Mouse (Mus musculus) heart, postnatal 10 days (tissue): ENCODE data around the gene Inafm2. TPM values are rescaled to one million over a fixed set of nuclear protein-coding genes. Genes with fewer than 3 reads are reported as not detected.

Experiments used
- DNase-seq, 2 experiments: peaks; one replicate each; pipeline ENCODE4 v3.0.0; 2021
- intact Hi-C: fragments of 180-260 bp; cut with DNase I; formaldehyde crosslinking; loops from one replicate; pipeline ENCODE4 v1.15.1; 2025
- total RNA-seq, 2 experiments: library from RNA; stranded (reverse); gene quantifications; 2 replicates each; pipeline ENCODE4 v1.2.3; 2021

The Inafm2 gene
- total RNA-seq, 2 experiments from 2014 or later = 27.4 to 37.4 TPM

- intact Hi-C loops = no loop called here
- DNase-seq = no peak
These were observed 21.7 kb upstream of the Inafm2 start for GRCm38 (mm10) chr2:118723693-118724486.

DNA sequence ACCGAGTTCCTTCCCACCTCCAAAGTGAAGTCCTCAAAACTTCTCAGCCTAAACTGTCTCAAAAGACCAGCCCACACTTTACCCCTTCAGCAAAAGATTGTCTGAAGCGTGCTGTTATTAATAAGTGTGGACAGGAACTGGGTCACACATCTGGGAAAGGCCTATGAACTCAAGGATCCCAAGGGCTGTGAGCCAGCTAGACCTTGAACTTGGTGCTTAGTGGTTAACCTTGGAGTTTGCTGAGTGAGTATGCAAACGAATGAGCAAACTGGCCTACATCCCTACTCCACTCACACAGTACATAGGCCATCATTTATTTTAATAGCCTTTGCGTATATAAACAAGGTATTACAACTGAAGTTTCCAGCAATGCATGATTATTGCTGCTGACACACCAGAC, 20.0 kb upstream of the Inafm2 start:
- intact Hi-C loops = no loop called here
- DNase-seq = no peak

DNA sequence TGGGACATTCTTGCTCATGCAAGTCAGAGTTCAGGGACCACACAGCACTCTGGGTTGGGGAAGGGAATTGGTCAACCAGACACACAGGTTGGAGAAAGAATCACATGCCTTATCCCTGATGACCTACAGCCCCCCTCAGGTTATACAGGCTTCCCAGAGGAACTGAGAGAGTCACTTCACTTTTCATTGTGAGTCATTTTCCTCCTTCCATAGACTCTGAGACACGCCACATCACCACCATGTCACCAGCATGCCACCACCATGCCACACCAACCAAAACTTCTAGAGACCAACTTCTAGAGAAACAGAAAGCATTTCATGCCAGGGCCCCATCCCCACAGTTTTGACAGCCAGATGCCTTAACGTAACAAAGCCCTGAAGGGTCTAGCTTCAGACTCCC, 18.7 kb upstream of the Inafm2 start:
- DNase-seq = no peak
- intact Hi-C loops = no loop called here

- intact Hi-C loops = no loop called here
These were observed 17.6 kb upstream of the Inafm2 start for GRCm38 (mm10) chr2:118727911-118728310.

DNA sequence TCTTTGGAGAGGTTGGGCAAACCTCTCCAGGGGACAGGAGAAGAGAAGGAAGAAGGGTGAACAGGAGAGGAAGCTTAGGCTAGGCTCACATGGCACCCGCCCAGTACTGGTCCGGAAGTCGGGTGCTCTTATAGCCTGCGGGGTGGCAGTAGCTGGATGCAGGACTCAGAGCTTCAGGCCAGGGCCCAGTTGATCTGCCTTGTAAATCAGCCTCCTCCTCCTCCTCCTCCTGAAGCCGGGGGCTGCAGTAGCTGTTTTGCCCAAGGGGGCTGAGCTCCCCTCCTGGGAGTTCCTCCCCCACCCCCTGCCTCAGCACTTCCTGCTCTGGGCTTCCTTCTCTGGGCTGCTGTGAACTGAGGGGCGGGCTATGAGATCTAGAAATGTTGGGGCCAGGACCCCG, 17.2 kb upstream of the Inafm2 start, which contains the start of gene Plcb2:
Plcb2 (minus strand) TSS at position 102 of the 400 bp plus-strand sequence.
- DNase-seq = no peak
- intact Hi-C loops = no loop called here

More at GRCm38 (mm10) chr2:118727911-118728310, 17.6 kb upstream of the Inafm2 start:
- DNase-seq = no peak

- intact Hi-C loops = no loop called here
- no peak for DNase-seq
These were observed 16.4 kb upstream of the Inafm2 start for GRCm38 (mm10) chr2:118729194-118729593.

- DNase-seq = no peak
- intact Hi-C loops = loop anchor here (1.0 kb wide), 2 partner anchors 30 to 92 kb away; no protein-coding TSS in a partner anchor
These were observed 15.5 kb upstream of the Inafm2 start for GRCm38 (mm10) chr2:118729816-118730621.

DNA sequence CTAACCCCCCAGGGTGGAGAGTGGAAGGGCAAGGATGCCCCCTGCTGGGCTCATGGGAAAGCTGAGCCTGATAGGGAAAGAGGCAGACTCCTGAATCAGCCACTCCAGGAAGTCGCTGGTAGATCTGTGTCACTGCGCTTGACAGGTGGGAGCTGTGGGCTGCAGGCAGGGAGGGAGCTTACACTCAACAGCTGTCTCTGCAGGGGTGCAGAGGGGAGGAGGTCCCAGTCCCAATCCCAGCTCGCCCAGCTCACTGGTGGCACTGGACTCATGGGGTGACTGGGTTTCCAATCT, 15.0 kb upstream of the Inafm2 start:
- intact Hi-C loops = loop anchor here (1.0 kb wide), 2 partner anchors 30 to 92 kb away; no protein-coding TSS in a partner anchor
- DNase-seq = peak; percentile 84 to 88

GRCm38 (mm10) chr2:118731981-118732380, 13.6 kb upstream of the Inafm2 start:
- intact Hi-C loops = no loop called here
- no peak for DNase-seq

DNA sequence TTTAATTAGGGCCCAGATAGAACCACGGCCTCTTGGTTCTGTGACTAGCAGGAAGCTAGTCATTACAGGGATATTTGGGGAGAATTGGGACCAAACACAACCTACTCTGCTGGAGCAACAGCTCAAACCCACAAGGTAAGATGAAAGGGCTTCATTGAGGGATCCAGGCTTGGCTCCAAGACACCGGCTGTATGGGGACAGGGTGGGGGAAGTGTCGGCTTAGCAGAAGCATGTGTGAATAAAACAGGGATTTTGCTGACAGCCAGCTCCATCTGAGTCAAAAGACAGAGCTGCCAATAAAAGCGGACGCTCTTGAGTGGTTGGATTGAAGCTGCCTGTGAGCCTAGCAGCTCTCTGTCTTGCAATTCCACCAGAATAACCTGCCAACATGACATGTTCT, 12.2 kb upstream of the Inafm2 start:
- no peak for DNase-seq
- intact Hi-C loops = no loop called here

GRCm38 (mm10) chr2:118740341-118740740, 5.2 kb upstream of the Inafm2 start:
- no peak for DNase-seq
- intact Hi-C loops = no loop called here

DNA sequence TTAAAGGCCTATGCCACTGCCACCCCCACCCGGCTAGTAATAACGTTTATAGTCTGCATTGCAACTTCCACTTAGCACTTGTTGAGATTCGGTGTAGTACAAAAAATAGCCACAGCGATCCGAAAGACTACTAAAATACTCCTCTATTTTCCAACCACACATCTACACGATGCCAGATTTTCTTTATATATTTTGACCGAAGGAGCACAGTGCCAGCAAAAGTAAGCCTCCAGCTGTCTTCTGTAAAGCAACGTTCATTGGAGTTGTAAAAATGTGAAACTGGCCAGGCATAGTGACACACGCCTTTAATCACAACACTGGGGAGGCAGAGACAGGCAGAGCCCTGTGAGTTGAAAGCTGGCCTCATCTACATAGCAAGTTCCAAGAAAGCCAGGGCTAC, 4.4 kb upstream of the Inafm2 start:
- no peak for DNase-seq
- intact Hi-C loops = no loop called here

DNA sequence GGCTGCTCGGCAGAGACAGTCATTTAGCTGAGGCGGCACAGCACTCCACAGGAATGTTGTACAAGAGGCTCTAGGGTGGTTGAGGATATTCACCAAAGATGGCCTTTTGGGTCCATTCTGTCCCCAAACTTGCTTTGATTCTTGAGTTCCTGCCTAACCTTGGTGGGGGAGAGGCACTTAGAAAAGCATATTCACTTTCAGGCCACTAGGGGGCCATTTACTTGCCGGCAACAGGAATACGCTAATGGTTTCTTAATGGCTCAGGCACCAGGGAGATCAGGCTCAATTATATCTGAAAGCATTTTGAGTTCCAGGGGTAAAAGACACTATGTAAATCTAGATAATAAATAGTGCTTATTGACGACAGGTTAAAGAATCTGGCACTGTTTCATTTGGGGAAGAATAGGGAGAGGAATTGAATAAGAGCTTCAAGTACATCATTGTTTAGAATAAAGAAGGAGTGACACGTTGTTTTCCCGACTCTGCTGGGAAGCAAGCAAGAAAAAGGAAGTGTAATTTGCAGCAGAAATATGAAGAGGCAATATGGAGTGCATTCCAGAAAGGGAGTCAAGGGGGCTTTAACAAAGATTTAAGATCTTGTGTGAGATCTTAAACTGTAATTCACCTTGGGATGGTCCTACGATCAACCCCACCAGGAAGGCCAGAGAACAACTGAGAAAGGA, 2.2 kb upstream of the Inafm2 start:
- DNase-seq = peak; percentile 54 to 63
- intact Hi-C loops = loop anchor here (2.0 kb wide), 1 partner anchor 139 kb away; no protein-coding TSS in a partner anchor

- DNase-seq = no peak
- intact Hi-C loops = no loop called here
These were observed 937 bp upstream of the Inafm2 start for GRCm38 (mm10) chr2:118744621-118745020.

DNA sequence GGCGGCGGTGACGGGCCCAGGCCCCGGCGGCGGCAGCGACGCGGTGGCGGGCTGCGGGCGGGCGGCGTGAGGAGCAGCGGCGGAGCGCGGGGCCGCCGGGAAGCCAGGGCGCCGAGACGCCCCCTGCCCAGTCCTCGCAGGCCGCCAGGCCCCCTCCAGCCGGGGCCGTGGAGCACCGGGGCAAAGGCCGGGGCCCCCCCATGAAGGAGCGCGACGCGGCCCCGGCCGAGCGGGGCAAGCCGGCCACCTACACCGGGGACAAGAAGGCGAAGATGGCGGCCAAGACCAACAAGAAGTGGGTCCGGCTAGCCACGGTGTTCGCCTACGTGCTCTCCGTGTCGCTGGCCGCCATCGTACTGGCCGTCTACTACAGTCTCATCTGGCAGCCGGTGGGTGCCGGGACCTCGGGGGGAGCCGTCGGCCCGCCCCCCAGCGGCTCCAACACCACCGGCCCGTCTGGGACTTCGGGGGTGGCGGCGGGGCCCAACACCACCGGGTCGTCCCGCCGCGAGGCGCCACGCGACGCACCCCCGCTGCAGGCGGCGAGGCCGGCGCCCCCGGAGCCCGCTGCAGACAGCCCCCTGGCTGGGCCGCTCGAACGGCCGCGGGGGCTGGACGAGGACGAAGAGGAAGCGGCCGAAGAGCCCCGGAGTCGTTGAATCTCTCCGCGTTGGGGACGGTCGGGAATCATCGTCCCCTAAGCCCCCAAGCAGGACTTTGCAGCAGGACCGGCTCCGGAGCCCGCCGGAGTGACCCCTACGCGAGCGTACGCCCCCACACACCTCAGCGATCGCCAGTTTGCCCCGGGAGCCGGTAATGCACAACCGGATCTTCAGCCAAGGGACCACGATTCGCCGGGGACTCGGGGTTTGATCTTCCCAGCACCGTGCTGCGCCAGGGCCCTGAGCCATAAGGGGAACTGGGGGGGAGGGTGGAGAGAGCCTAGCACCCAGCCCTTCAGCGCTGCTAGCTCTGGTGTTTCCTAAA, 650 bp downstream of the Inafm2 start:
- peak; percentile 51 to 59 for DNase-seq
- intact Hi-C loops = loop anchor here (1.0 to 2.0 kb wide), 2 partner anchors 16 to 33 kb away; partner anchors contain the start of genes Ccdc9b and Disp2

GRCm38 (mm10) chr2:118747301-118747960, 1.9 kb downstream of the Inafm2 start:
- DNase-seq = peak in 1 of 2 experiments; percentile 53
- intact Hi-C loops = loop anchor here (2.0 kb wide), 1 partner anchor 31 kb away; the partner anchor contains the start of gene Disp2

DNA sequence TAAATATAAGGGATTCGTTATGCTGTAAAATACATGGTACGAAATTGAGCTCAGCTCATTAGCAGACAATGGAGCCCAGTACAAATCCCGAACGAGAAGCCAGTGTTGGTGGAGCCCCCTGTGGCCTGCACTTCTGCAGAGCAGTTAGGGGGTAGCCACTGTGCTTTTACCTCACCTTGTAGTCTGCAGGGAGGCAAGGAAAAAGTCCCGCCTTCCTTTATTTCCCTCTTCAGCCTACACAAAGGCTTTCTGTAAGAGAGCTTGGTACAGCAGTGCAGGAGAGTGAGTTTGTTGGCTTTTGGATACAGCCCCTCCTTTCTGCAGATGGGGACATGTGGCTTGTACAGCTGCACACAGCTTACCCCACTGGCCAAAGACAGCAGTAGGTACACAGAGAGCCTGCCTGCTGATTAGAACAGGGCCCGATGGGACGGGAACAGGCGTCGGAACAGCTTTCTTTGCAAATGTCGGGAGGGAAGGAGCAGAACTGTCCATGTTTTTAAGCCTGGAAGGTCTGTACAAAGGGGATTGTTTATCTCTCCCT, 3.9 kb downstream of the Inafm2 start:
- intact Hi-C loops = no loop called here
- peak; percentile 48 to 55 for DNase-seq

DNA sequence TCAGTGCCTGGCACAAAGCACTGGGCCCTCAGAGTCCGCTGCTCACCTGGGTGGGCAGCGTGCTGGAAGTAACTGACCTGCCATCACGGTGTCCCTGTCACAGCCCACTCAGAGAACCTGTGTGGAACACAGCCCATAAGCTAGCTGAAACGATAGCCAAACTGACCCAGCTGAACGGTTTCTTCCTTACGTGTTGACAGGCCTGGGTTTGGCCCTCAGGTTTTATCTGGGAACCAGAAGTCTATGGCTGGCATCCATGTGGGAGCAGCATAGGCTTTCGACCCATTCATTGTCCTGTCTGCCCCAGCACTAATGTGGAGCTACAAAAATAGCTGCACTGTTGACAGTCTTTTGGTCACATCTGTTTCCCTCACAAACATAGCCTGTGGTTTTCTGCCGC, 4.9 kb downstream of the Inafm2 start:
- DNase-seq = peak; percentile 63 to 82
- intact Hi-C loops = no loop called here
